Mouse (Mus musculus): Measurements from ENCODE around the gene Slc38a3. TPM values are rescaled to one million over a fixed set of nuclear protein-coding genes. Genes with fewer than 3 reads are reported as not detected.

The Slc38a3 gene
- polyA plus RNA-seq (2015; fragmentation: Illumina TruSeq; extraction: RNeasy Lipid Tissue Mini Kit (QIAGEN cat#74804); ENCODE audit: insufficient read depth, low replicate concordance) = not detected

DNA sequence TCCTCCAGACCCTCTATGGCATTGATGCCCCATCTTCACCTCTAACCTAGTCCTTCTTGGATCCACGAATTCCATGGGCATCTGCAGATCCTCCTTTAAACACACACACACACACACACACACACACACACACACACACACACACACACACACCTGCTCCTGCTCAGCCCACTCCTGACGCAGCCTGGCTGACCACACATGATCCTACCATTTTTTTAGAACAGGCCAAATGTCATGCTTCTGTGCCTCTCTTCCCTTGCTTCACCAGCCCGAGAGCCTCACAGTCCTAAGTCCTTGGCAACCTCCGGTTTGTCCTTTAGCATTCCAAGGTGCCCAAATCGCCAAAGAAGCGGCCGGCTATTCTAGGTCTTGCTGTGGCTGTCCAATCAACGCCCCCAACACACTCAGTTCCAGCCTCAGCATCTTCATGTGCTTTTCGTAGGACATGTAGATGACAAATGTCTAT, at the start of gene Slc38a3:
Gene Slc38a3, minus strand, starts transcription at position 51 of the 466 bp plus-strand sequence.

DNA sequence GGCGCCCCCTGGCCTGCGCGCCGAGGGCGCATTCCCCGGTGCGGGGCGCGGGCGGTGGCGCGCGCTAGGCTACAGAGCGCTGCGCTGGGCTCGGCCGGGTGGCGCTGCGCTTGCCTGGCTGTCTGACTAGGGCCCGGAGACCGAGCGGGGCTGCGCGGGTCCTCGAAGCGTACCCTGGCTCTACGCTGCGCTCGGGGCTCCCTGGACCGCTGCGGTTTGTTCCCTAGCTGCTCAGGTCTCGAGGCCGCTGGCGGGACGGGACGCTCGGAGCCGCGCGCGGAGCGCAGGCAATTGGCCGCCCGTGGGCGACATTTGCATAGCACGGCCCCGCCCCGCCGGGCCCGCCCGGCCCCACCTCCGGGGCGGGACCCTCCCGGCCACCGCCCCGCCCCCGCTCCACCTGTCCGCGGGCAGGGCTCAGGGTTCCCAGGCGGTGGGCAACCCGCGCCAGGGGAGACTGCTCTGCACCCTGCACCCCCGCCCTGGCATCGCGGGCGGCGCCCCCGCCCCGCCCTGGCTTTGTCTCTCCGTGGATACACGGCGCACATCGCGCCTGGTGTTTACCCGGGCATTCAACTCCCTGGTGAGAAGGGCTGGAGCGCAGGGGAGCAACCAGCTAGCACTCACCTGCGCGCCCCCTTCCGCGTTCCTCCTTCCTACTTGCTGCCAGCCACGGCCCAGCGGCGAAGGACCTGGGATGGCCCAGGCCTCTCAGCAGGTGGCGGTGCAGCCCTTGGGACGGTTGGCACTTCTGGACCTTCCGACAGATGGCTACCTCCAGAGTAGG, 40.6 kb upstream of the Slc38a3 start, which contains the start of gene Sema3f:
Gene Sema3f, minus strand, starts transcription at position 779 of the 787 bp plus-strand sequence.

DNA sequence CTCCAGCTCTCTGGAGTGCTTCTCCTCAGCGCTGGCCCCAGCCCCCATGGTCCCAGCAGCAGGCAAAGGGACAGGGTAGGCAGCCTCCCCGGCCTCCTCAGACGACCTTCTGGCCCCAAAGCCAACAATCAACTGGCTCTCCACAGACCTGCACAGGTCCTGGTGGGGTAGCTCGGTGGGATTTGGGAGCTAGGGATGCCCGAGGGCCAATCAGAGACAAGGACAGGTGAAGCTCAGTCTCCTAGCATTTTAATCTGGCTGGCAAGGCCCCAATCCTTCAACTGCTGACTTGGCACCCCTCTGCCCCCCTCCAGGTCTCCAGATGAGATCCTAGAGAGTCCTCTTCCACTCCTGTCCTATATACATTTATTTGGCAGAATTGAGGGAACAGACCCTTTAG, 10.2 kb upstream of the Slc38a3 start, which contains the start of gene Gnat1:
Gene Gnat1, minus strand, starts transcription at position 212 of the 400 bp plus-strand sequence.

DNA sequence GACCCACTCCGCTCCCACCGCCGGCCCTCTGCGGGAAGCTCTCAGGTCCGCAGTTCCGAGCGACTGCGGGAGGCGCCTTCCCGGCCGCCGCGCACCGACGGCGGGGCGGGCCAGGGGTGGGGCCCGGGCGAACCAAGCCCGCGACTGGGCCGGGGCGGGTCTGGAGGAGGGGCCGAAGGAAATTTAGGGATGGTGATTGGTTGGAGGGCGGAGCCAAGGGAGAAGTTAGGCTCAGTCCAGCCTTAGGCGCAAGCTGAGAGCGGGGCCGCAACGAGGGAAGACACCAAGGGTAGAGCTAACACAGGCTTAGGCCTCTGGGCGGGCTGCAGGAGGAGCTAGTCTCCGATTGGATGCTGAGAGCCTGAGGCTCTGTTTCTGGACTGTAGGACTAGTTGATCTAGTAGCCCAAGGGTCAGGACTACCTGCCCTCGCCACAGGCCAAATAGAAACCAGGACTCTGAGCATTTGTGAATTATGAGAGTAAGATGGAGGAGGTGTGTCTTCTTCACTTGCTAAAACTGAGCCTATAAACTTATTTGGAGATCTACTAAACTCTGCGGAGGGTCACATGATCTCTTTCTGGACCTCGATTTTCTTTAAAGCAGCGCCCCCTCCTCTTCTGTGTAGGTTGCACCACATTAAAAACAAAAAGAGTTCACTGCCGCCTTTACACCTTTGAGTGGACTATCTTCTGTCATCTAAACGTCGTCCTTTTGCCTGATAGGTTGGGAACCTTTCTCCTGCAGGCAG, 33.9 kb downstream of the Slc38a3 start, which contains the start of gene Gnai2:
Gene Gnai2, minus strand, starts transcription at position 89 of the 750 bp plus-strand sequence.

DNA sequence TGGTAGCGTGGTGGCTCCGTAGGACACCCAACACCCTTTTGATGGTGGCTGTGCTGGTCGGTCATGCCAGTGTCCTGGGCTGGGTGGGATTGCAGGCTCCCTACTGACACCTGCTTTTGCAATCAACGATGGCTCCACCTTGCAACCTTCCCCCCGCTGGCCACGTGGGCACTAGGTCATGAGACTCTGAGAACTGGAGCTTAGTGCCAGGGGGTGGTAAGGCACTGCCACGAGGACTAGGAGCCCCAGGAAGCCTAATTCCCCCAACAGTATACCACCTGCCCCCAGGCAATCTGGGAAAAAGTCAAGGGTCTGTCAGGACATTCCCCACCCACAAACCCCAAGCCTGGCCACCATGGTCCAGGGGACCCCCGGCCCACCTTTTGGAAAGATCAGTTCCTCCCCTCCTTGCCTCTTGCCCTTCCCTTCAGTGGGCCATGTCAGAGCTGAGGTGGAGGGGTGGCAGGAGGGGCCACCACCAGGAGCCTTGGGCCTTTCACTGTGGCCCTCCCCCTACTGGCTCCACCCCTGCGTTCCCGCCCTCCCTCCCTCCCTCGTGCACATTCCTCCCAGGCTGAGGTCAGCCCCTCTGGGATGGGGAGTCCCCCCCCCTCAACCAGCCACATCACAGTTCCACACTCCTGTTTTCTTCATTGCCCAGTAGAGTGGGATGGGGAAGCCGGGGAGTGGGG, 60.4 kb downstream of the Slc38a3 start, which contains the start of gene Sema3b:
Gene Sema3b, minus strand, starts transcription at position 489 of the 692 bp plus-strand sequence.

Other genes starting within 250 kb of the Slc38a3 start
- 5.3 TPM for gene Tmem115, start 135.6 kb downstream of the Slc38a3 start, polyA plus RNA-seq (2015; fragmentation: Illumina TruSeq; extraction: RNeasy Lipid Tissue Mini Kit (QIAGEN cat#74804); ENCODE audit: insufficient read depth, low replicate concordance)
- gene Cyb561d2, start 127.3 kb downstream of the Slc38a3 start, polyA plus RNA-seq (2015; fragmentation: Illumina TruSeq; extraction: RNeasy Lipid Tissue Mini Kit (QIAGEN cat#74804); ENCODE audit: insufficient read depth, low replicate concordance) = 11.6 TPM
- 20.9 TPM for gene Nprl2, start 127.3 kb downstream of the Slc38a3 start, polyA plus RNA-seq (2015; fragmentation: Illumina TruSeq; extraction: RNeasy Lipid Tissue Mini Kit (QIAGEN cat#74804); ENCODE audit: insufficient read depth, low replicate concordance)
- 0.14 TPM for gene Zmynd10, start 122.2 kb downstream of the Slc38a3 start, polyA plus RNA-seq (2015; fragmentation: Illumina TruSeq; extraction: RNeasy Lipid Tissue Mini Kit (QIAGEN cat#74804); ENCODE audit: insufficient read depth, low replicate concordance)
- 39.0 TPM for gene Rassf1, start 118.0 kb downstream of the Slc38a3 start, polyA plus RNA-seq (2015; fragmentation: Illumina TruSeq; extraction: RNeasy Lipid Tissue Mini Kit (QIAGEN cat#74804); ENCODE audit: insufficient read depth, low replicate concordance)
- 30.9 TPM for gene Tusc2, start 106.3 kb downstream of the Slc38a3 start, polyA plus RNA-seq (2015; fragmentation: Illumina TruSeq; extraction: RNeasy Lipid Tissue Mini Kit (QIAGEN cat#74804); ENCODE audit: insufficient read depth, low replicate concordance)
- 3.6 TPM for gene Hyal2, start 101.6 kb downstream of the Slc38a3 start, polyA plus RNA-seq (2015; fragmentation: Illumina TruSeq; extraction: RNeasy Lipid Tissue Mini Kit (QIAGEN cat#74804); ENCODE audit: insufficient read depth, low replicate concordance)
- gene Hyal1, start 92.6 kb downstream of the Slc38a3 start, polyA plus RNA-seq (2015; fragmentation: Illumina TruSeq; extraction: RNeasy Lipid Tissue Mini Kit (QIAGEN cat#74804); ENCODE audit: insufficient read depth, low replicate concordance) = 4.6 TPM
- 2.7 TPM for gene Naa80, start 90.6 kb downstream of the Slc38a3 start, polyA plus RNA-seq (2015; fragmentation: Illumina TruSeq; extraction: RNeasy Lipid Tissue Mini Kit (QIAGEN cat#74804); ENCODE audit: insufficient read depth, low replicate concordance)
- 0.12 TPM for gene Hyal3, start 88.7 kb downstream of the Slc38a3 start, polyA plus RNA-seq (2015; fragmentation: Illumina TruSeq; extraction: RNeasy Lipid Tissue Mini Kit (QIAGEN cat#74804); ENCODE audit: insufficient read depth, low replicate concordance)
- gene Ifrd2, start 81.9 kb downstream of the Slc38a3 start, polyA plus RNA-seq (2015; fragmentation: Illumina TruSeq; extraction: RNeasy Lipid Tissue Mini Kit (QIAGEN cat#74804); ENCODE audit: insufficient read depth, low replicate concordance) = 38.0 TPM
- gene Sema3b, start 60.3 kb downstream of the Slc38a3 start, polyA plus RNA-seq (2015; fragmentation: Illumina TruSeq; extraction: RNeasy Lipid Tissue Mini Kit (QIAGEN cat#74804); ENCODE audit: insufficient read depth, low replicate concordance) = 1.8 TPM
- 273 TPM for gene Gnai2, start 34.2 kb downstream of the Slc38a3 start, polyA plus RNA-seq (2015; fragmentation: Illumina TruSeq; extraction: RNeasy Lipid Tissue Mini Kit (QIAGEN cat#74804); ENCODE audit: insufficient read depth, low replicate concordance)
- gene Gnat1, start 10.2 kb upstream of the Slc38a3 start, polyA plus RNA-seq (2015; fragmentation: Illumina TruSeq; extraction: RNeasy Lipid Tissue Mini Kit (QIAGEN cat#74804); ENCODE audit: insufficient read depth, low replicate concordance) = not detected
- gene Sema3f, start 40.9 kb upstream of the Slc38a3 start, polyA plus RNA-seq (2015; fragmentation: Illumina TruSeq; extraction: RNeasy Lipid Tissue Mini Kit (QIAGEN cat#74804); ENCODE audit: insufficient read depth, low replicate concordance) = 17.7 TPM
- 334 TPM for gene Rbm5, start 101.5 kb upstream of the Slc38a3 start, polyA plus RNA-seq (2015; fragmentation: Illumina TruSeq; extraction: RNeasy Lipid Tissue Mini Kit (QIAGEN cat#74804); ENCODE audit: insufficient read depth, low replicate concordance)
- 155 TPM for gene Rbm6, start 203.7 kb upstream of the Slc38a3 start, polyA plus RNA-seq (2015; fragmentation: Illumina TruSeq; extraction: RNeasy Lipid Tissue Mini Kit (QIAGEN cat#74804); ENCODE audit: insufficient read depth, low replicate concordance)
- 3.9 TPM for gene Mon1a, start 218.6 kb upstream of the Slc38a3 start, polyA plus RNA-seq (2015; fragmentation: Illumina TruSeq; extraction: RNeasy Lipid Tissue Mini Kit (QIAGEN cat#74804); ENCODE audit: insufficient read depth, low replicate concordance)
- gene Mst1r, start 237.3 kb upstream of the Slc38a3 start, polyA plus RNA-seq (2015; fragmentation: Illumina TruSeq; extraction: RNeasy Lipid Tissue Mini Kit (QIAGEN cat#74804); ENCODE audit: insufficient read depth, low replicate concordance) = 0.36 TPM